Mouse (Mus musculus) MEL (cell line): ENCODE measurements around the gene Sh3pxd2b. TPM values are rescaled to one million over a fixed set of nuclear protein-coding genes. Genes with fewer than 3 reads are reported as not detected.
A peak's percentile ranks its signal among the peaks of the same experiment; 100 is the strongest.

ENCODE experiments used
- DNase-seq: peaks from one replicate; pipeline ENCODE4 v3.0.0; 2011; ENCODE audit warnings: low read depth, low spot score
- H3K27ac ChIP-seq: 2 replicates; pipeline ENCODE4 v1.5.1; 2012; ENCODE audit warnings: low read depth, mild to moderate bottlenecking, control low read depth, low read length, moderate library complexity; ENCODE audit not compliant: control insufficient read depth
- H3K27me3 ChIP-seq, 2 experiments: fragments of 150-350 bp in 1 of 2; sonication (generic) in 1 of 2; 2 replicates each; pipeline ENCODE4 v1.6.1; 2012; ENCODE audit warnings: low read length in 2 of 2, mild to moderate bottlenecking in 2 of 2, improper control_type of control experiment in 1 of 2, moderate library complexity in 1 of 2; ENCODE audit not compliant: insufficient read depth in 2 of 2, control insufficient read depth in 1 of 2
- H3K36me3 ChIP-seq, 2 experiments: 2 replicates each; pipeline ENCODE4 v1.6.1; 2012 to 2014; ENCODE audit warnings: low read length in 2 of 2, improper control_type of control experiment in 1 of 2, inconsistent platforms in 1 of 2, mild to moderate bottlenecking in 1 of 2; ENCODE audit not compliant: insufficient read depth in 2 of 2, control insufficient read depth in 1 of 2
- H3K4me1 ChIP-seq, 2 experiments: fragments of 150-350 bp in 1 of 2; sonication (generic) in 1 of 2; 2 replicates each; pipeline ENCODE4 v1.6.1; 2012; ENCODE audit warnings: low read length in 2 of 2, improper control_type of control experiment in 1 of 2, mild to moderate bottlenecking in 1 of 2; ENCODE audit not compliant: insufficient read depth in 2 of 2, control insufficient read depth in 1 of 2
- H3K4me3 ChIP-seq, 2 experiments: fragments of 150-350 bp in 1 of 2; sonication (generic) in 1 of 2; 2 replicates each; pipeline ENCODE4 v1.5.1; 2012; ENCODE audit warnings: low read depth in 2 of 2, low read length in 2 of 2, mild to moderate bottlenecking in 2 of 2, moderate library complexity in 2 of 2, control low read depth in 1 of 2, improper control_type of control experiment in 1 of 2; ENCODE audit not compliant: control insufficient read depth in 1 of 2, insufficient read depth in 1 of 2
- H3K79me2 ChIP-seq: 2 replicates; pipeline ENCODE4 v1.6.1; 2012; ENCODE audit warnings: mild to moderate bottlenecking, low read length, moderate library complexity; ENCODE audit not compliant: control insufficient read depth, poor library complexity, insufficient read depth
- H3K9ac ChIP-seq: 2 replicates; pipeline ENCODE4 v1.6.1; 2012; ENCODE audit warnings: low read depth, mild to moderate bottlenecking, control low read depth, low read length, moderate library complexity; ENCODE audit not compliant: control insufficient read depth, poor library complexity, severe bottlenecking
- H3K9me3 ChIP-seq: fragments of 150-350 bp; sonication (generic); replicated peaks from 2 replicates; pipeline ENCODE4 v1.6.1; 2012; ENCODE audit warnings: mild to moderate bottlenecking, low read length, improper control_type of control experiment, moderate library complexity; ENCODE audit not compliant: insufficient read depth
- BHLHE40 ChIP-seq: IDR thresholded peaks from 2 replicates; pipeline ENCODE4 v1.6.1; 2012; ENCODE audit warnings: low read depth, mild to moderate bottlenecking, inconsistent platforms, low read length, improper control_type of control experiment, borderline replicate concordance
- CHD2 ChIP-seq: IDR thresholded peaks from 2 replicates; pipeline ENCODE4 v1.6.1; 2011; ENCODE audit warnings: low read length, improper control_type of control experiment
- CTCF ChIP-seq, 3 experiments: IDR thresholded peaks in 2 of 3; conservative IDR thresholded peaks in 1 of 3; 2 replicates each; pipeline ENCODE4 v1.5.1; 2011 to 2012; ENCODE audit warnings: low read length in 3 of 3, low read depth in 2 of 3, mild to moderate bottlenecking in 2 of 3, improper control_type of control experiment in 1 of 3, inconsistent platforms in 1 of 3, mixed read lengths in 1 of 3, moderate library complexity in 1 of 3; ENCODE audit not compliant: control insufficient read depth in 1 of 3, insufficient read depth in 1 of 3, poor library complexity in 1 of 3, severe bottlenecking in 1 of 3
- GABPA ChIP-seq: IDR thresholded peaks from 2 replicates; pipeline ENCODE4 v1.6.1; 2012; ENCODE audit warnings: low read depth, mild to moderate bottlenecking, inconsistent platforms, low read length, improper control_type of control experiment, moderate library complexity
- GATA1 ChIP-seq: IDR thresholded peaks from 2 replicates; pipeline ENCODE4 v1.6.1; 2011; ENCODE audit warnings: low read depth, low read length, improper control_type of control experiment
- JUND ChIP-seq: IDR thresholded peaks from 2 replicates; pipeline ENCODE4 v1.6.1; 2011; ENCODE audit warnings: low read depth, mild to moderate bottlenecking, improper control_type of control experiment, low read length
- KAT2A ChIP-seq: conservative IDR thresholded peaks from 2 replicates; pipeline ENCODE4 v1.6.1; 2012; ENCODE audit warnings: low read depth, low read length, improper control_type of control experiment, inconsistent platforms
- MEF2A ChIP-seq: IDR thresholded peaks from 2 replicates; pipeline ENCODE4 v1.6.1; 2014; ENCODE audit warnings: low read depth, mild to moderate bottlenecking, inconsistent platforms, low read length, improper control_type of control experiment; ENCODE audit not compliant: poor library complexity, insufficient replicate concordance, severe bottlenecking; ENCODE audit errors: extremely low read depth
- POLR2A ChIP-seq, 2 experiments: IDR thresholded peaks; 2 replicates each; pipeline ENCODE4 v1.6.1; 2011 to 2012; ENCODE audit warnings: low read length in 2 of 2, mild to moderate bottlenecking in 2 of 2, control low read depth in 1 of 2, improper control_type of control experiment in 1 of 2, low read depth in 1 of 2, moderate library complexity in 1 of 2; ENCODE audit not compliant: control insufficient read depth in 1 of 2, insufficient read depth in 1 of 2, poor library complexity in 1 of 2
- POLR2AphosphoS5 ChIP-seq: IDR thresholded peaks from 2 replicates; pipeline ENCODE4 v1.6.1; 2012; ENCODE audit warnings: low read depth, borderline replicate concordance, mild to moderate bottlenecking, inconsistent platforms, low read length, moderate library complexity, mixed read lengths
- RAD21 ChIP-seq: IDR thresholded peaks from 2 replicates; pipeline ENCODE4 v1.6.1; 2011; ENCODE audit warnings: mild to moderate bottlenecking, low read depth, low read length, improper control_type of control experiment
- SIN3A ChIP-seq: IDR thresholded peaks from 2 replicates; pipeline ENCODE4 v1.6.1; 2012; ENCODE audit warnings: low read length, improper control_type of control experiment, inconsistent platforms
- TAL1 ChIP-seq: IDR thresholded peaks from 2 replicates; pipeline ENCODE4 v1.6.1; 2012; ENCODE audit warnings: mild to moderate bottlenecking, inconsistent platforms, low read length, moderate library complexity, mixed read lengths
- UBTF ChIP-seq: IDR thresholded peaks from 2 replicates; pipeline ENCODE4 v1.6.1; 2012; ENCODE audit warnings: low read depth, mild to moderate bottlenecking, inconsistent platforms, low read length, improper control_type of control experiment, moderate library complexity, borderline replicate concordance; ENCODE audit not compliant: insufficient read depth
- USF2 ChIP-seq, 2 experiments: IDR thresholded peaks; 2 replicates each; pipeline ENCODE4 v1.6.1; 2011 to 2012; ENCODE audit warnings: improper control_type of control experiment in 2 of 2, low read length in 2 of 2, borderline replicate concordance in 1 of 2, inconsistent platforms in 1 of 2, low read depth in 1 of 2, mild to moderate bottlenecking in 1 of 2; ENCODE audit not compliant: insufficient read depth in 1 of 2
- ZMIZ1 ChIP-seq: IDR thresholded peaks from 2 replicates; pipeline ENCODE4 v1.6.1; 2012; ENCODE audit warnings: low read depth, mild to moderate bottlenecking, inconsistent platforms, low read length, improper control_type of control experiment, moderate library complexity
- polyA plus RNA-seq, 2 experiments: library from polyadenylated mRNA; stranded (reverse) in 1 of 2; unstranded in 1 of 2; fragments of >175 nt in 1 of 2; fragments of >200 nt in 1 of 2; gene quantifications; 2 replicates each; pipeline versions ENCODE4 v1.2.1 to v1.2.4; 2012; ENCODE audit warnings: low replicate concordance in 2 of 2, low read depth in 1 of 2; ENCODE audit not compliant: insufficient read length in 2 of 2, insufficient read depth in 1 of 2, missing spikeins in 1 of 2
- total RNA-seq: library from RNA; depleted of rRNA; stranded (reverse); fragments of 300-350 nt; gene quantifications from 2 replicates; pipeline ENCODE4 v1.2.3, GENCODE M21; 2012

Sh3pxd2b gene
- total and polyA plus RNA-seq, 3 experiments: 9.6 to 17.0 TPM; not detected in 1

DNA sequence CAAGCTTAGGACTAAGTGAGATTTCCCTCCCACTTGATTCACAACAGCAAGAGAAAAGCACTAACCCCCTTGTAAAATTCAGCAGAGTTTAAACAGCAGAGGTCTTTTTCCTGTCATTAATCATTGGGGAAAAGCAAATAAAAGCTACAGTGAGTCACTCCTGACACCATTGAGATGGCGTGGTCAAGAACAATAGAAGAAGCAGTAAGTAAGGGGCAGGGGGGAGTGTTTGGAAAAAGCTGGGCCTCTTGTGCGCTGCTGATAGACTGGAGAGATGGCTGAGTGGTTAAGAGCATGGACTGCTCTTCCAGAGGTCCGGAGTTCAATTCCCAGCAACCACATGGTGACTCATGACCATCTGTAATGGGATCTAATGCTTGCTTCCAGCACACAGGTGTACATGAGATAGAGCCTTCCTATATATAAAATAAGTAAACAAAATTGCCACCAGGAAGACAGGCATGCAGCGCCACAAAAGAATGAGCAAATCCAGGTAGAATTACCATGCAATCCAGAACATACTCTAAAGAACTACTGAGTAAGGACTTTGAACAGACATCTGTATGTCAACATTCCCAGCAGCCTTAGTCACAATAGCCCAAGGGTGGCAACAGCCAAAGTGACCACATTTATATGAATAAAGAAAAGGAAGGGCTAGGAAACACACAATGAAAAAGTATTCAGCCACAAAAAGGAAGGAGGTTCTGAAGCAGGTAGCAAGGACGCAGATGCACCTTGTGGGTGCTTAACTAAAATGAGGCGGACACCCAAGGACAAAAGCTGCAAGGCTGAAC lies 1.9 kb upstream of the Sh3pxd2b start:
- Histone ChIP-seq H3K9me3 (no peaks in the 10 kb centered on the region), H3K4me1 (peaks cover 0 to 22% of the 10 kb centered on the region in 2 experiments; a peak in 3 of 4 replicates), H3K79me2 (peaks cover 13% of the 10 kb centered on the region), H3K27ac (no peak overlapping the region), H3K4me3 (no peak overlapping the region), H3K36me3 (peaks cover 0 to 13% of the 10 kb centered on the region in 2 experiments; a peak in 2 of 4 replicates), H3K27me3 (peaks cover 2% of the 10 kb centered on the region in 2 experiments; a peak in 1 of 4 replicates), H3K9ac (no peak overlapping the region)
- TF ChIP-seq UBTF (no peak), RAD21 (no peak), USF2 (IDR thresholded peaks at IDR 0.05; ENCODE audit: borderline replicate concordance in 1 of 2, insufficient read depth in 1 of 2, low read depth in 1 of 2, low read length in 2 of 2) (no peak), POLR2A (IDR thresholded peaks at IDR 0.05; ENCODE audit: control insufficient read depth in 1 of 2, insufficient read depth in 1 of 2, low read depth in 1 of 2, low read length in 2 of 2, poor library complexity in 1 of 2) (no peak), ZMIZ1 (no peak), POLR2AphosphoS5 (no peak), CTCF (IDR thresholded peaks at IDR 0.05 in 2 of 3, conservative IDR thresholded peaks at IDR 0.05 in 1 of 3; ENCODE audit: control insufficient read depth in 1 of 3, insufficient read depth in 1 of 3, low read depth in 2 of 3, low read length in 3 of 3, poor library complexity in 1 of 3, severe bottlenecking in 1 of 3) (no peak), TAL1 (no peak), KAT2A (no peak), GABPA (no peak), BHLHE40 (no peak), MEF2A (no peak), CHD2 (no peak), JUND (no peak)
- no peak for DNase-seq

DNA sequence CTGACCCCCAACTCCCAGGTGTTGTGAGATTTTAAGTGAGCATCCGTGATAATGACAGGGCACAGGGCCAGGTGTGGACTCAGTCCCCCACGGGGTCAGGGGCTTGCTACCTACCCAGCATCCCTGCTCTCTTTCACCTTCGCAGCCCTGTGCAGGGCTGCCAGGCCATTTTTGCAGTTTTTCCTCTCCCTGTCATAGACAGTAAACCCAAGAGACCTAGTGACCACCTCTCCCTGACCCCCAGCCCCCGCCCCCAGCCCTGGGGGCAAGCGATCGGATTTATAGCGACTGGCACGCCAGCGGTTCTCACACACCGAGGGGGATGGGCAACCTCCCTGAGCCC lies 385 bp upstream of the Sh3pxd2b start:
- TF ChIP-seq GATA1: no peak
- 0 out of 2 replicates have a peak, but pooled peaks have one; percentile 35 for TF ChIP-seq SIN3A
- H3K27ac ChIP-seq: no peak overlapping the region
- H3K36me3 ChIP-seq: peaks cover 0 to 13% of the 10 kb centered on the region in 2 experiments; a peak in 2 of 4 replicates
- H3K4me1 ChIP-seq: peaks cover 0 to 19% of the 10 kb centered on the region in 2 experiments; a peak in 3 of 4 replicates
- peaks cover 14% of the 10 kb centered on the region for H3K79me2 ChIP-seq
- H3K4me3 ChIP-seq: peak overlapping the region; percentile 84 to 86
- peaks cover 2% of the 10 kb centered on the region in 2 experiments; a peak in 1 of 4 replicates for H3K27me3 ChIP-seq
- H3K9me3 ChIP-seq: no peaks in the 10 kb centered on the region
- DNase-seq: no peak
- peak overlapping the region; percentile 74 for H3K9ac ChIP-seq
